Mouse (Mus musculus): ENCODE measurements around the gene Tfb2m.

Gene Tfb2m

DNA sequence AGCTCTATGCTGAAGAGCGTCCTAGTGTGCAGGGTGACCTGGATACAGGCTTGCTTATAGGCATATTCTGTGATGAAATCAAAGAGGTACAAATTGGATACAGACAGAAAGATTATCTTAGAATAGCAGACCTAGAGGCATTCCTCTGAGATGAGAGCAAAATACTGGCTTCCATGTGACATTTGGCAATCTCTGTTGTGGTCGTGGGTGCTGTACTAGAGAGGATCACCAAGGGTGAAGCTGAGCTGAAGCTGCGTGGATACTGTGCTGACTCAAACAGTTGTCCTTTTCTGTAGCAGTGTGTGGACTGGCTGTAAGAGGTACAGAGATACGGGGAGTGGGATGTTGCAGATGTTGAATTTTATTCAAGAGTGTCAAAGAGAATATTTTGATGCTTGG is 7.9 kb upstream of the Tfb2m start:
- DNase-seq, result no peak

DNA sequence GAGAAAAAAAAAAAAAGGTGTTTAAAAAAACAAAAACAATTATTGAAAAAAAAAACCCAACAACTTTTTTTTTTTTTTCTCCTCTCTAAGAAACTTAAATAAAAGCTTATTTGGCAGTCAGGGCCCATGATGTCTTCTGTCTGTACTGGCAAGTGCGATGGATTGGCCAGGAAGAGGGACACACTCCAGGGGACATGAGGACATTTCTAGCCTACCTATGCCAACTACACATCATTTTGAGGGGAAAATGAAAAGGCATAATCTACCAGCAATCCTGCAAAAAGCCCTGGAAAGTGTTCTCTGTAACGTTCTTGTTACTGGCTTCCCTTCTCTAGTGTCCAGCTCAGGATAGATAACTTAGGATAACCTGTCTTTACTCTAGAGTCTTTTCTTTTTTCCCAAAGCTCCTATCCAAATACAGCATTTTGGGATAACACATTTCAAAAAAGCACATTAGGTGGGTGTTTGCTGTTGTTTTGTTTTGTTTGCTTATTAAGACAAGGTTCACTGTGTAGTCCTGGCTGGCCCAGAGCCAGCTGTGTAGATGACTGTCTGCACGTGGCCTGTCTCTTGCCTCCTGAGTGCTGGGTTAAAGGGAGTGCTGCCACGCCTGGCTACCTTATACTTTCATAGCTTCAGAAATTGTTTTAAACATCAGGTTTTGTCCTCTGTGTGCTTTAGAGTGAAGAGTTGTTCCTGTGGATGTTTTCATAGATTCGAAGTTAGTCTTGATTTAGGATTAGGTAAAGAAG is 7.3 kb upstream of the Tfb2m start:
- no peak for DNase-seq

DNA sequence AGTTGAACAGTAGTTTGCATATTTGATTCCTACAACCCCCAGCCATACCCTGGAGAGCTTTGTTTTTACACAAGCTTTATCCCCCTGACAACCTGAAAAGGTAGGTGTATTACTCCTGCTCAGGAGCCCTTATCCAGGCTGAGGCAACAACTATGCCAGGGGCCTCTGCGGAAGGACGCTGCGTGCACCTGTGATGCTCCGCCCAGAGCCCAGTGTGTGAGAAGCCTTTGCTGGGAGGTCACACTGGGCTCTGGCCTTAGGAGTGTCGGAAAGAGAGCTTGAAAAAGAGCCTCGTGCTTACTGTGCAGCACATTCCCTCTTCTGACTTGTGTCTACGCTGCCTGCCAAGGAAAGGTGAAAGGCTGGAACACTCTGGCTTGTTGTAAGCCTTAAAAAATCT is 6.7 kb upstream of the Tfb2m start:
- DNase-seq, result no peak

DNA sequence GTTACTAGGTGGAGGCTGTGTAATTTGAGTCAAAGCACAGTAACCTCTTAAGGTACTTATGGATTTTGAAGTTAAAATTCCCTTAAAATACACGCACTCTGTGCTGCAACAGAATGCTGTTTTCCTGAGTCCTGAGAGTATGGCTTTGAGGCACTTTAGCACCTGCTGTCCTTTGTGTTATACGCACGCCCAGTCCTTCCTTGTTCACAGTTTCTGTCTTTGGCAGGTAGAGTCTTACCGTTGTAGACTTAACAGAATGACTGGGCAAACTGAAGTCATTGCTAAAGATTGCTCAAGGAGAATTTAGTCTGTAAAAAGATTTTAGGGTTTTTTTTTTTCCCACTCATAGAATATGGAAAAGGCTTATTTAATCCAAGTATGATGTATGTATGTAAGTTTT is 5.9 kb upstream of the Tfb2m start:
- DNase-seq, result no peak

DNA sequence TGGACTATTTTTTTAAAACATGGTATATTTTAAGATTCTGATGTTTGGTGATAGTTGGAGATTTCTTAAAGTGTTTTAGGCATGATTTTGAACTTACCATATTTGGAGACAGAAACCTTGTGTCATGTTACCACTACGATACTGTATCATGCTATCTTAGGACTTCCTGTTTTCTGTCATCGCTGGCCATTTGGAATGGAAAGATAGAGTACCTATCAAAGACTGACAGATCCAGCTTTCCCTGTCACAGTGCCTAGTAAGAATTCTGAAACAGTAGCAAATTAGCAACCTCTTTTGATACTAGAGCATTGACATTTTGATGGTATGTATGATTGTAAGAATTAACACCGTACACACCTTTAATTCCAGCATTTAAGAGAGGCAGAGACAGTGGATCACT is 5.3 kb upstream of the Tfb2m start:
- DNase-seq, result no peak

DNA sequence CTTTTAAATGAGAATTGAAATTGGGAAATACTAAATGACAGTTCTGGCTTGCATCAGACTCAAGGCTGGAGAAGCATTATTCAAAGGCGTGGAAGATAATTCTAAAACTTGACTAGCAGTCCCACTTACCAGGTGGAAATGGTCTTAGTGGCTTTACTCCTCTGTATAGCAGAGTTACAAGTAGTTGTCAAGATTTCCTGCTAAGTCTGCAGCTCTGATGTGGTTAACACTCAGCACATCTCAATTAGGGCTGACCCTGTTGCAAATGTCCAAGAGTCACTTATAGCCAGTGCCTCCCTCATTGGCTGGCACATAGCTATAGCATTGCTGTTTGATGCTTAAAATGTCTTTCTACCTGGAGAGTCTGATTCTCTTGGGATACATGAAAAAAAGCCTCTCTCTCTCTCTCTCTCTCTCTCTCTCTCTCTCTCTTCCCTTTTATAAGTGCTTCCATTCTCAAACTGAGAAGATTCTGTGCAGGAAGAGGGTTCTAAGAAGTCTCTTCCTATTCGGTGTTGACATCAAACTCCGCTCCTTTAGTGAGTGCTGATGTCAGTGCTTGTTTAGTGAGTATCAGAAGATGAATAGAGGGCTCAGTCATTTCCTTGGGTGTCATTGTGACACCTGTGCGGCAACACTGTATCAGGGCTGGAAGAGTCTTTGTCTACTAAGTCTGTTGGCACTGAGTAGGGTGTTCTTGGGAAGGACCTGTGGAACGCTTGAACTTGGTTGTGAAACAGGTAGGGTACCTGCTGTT is 3.1 kb upstream of the Tfb2m start:
- DNase-seq, result no peak

DNA sequence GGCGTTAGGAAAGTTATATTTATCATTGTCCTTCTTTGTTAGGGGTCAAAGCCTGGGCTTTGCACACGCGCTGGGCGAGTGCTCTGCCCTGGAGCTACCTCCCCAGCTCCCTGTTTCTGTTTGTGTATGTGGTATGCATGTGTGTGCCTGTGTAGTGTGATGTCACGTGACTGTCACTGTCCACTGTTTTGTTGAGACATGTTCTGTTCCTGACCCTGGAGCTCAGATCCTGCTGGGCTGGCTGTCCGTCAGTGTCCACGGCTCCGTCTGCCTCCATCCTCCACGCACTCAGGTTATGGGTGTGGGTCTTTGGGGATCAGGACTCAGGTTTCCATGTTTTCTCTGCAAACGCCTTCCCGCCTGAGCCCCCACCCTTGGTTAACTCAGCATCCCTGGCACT is 2.2 kb upstream of the Tfb2m start:
- no peak for DNase-seq

DNA sequence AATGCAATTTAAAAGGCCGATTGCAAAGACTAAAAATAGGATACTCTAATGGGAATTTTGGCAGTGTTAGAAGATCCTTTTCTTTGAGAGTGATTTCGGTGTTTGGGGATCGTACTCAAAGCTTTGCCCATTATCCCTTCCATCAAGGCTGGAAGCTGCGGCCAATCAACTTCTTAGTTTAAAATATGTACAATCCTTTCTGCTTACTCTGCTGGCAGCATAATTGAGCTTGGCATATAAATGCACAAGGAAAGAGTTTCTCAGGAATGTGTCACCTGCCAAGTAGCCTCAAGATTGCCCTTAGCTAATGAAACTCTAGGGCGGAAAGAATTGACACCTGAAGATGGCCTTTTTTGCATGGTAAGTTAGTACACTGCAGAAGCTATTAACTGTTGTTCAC is 1.1 kb upstream of the Tfb2m start:
- DNase-seq, result no peak

DNA sequence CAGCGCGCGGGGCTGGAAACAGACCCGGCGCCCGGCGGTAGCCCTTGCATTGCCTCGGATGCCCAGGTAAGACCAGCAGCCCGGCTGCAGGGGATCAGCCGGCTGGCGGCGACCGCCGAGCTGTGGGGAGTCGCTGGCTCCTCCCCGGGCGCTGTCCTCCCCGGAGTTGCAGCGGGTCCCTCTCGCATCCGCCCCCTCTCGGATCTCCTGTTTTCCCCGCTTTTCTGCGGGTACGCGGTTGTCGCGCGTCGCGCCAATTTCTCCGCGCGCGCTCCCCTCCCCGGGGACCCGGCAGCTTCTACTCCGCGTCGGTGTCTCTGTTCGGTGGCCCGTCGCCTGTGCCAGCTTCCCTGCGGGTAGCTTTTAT is 467 bp upstream of the Tfb2m start:
- DNase-seq, result no peak

DNA sequence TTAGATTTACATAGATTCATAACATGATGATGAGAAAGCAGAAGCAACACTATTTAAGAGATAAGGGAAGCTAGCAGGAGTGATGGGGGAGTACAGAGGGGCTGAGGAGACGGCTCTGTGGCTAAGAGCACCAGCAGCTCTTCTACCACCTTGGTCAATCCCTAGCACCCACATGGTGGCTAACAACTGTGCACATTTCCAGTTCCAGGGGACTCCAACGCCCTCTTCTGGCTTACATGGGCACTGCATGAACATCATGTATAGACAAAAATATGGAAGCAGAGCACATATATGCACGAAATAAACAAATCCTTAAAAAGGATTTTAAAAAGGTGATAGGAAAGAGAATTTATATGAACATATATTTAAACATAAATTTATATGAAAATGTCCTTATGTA is 4.6 kb downstream of the Tfb2m start:
- no peak for DNase-seq

DNA sequence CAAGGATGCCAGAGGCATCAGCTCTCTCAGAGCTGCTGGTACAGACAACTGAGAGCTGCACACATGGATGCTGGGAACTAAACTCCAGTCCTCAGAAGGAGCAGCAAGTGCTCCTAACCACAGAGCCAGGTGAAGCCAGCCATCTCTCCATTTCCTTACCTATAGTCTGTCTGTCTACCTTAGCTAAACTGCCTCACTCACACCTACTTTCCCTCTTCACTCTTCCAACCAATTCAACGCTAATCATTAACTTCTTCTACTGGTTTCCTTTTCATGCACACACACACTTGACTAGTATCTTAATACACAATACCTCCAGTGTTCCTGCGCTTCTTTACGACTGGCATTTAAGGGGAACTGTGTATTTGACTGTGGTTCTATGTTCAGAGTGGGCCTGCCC is 6.2 kb downstream of the Tfb2m start:
- no peak for DNase-seq

DNA sequence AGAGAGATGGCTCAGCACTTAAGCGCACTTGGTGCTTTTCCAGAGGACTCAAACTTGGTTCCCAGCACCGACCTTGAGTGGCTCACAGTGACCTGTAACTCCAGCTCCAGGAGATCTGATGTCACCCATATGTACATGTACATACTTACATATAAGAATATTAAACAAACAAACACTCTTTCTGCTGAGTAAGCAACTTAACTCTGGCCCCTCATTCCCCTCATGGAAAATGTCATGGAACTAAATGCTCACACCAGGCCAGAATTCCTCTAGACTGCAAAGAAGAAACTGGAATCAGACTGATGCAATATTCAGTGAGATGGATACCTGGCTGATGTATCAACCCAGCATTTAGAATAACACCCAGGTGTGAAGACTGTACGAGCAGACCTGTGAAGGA is 7.0 kb downstream of the Tfb2m start:
- no peak for DNase-seq

DNA sequence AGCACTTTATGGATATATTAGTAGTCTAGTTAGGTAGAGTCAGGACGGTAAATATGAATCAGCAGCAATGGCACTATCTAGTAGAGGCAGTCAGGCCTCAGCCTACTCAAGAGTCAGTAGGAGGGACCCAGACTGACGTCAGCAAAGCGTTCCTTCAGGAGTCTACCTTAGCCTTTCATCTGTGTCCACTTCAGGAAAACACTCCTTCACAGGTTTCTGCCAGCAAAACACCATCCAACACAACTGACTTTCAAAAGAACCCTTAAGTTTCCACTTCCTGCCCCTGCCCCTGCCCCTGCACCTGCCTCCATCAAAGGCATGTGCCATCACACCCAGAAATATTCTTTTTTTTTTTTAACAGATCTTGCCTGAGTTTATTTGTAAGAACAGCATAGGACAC is 26.2 kb downstream of the Tfb2m start:
- DNase-seq, result no peak

DNA sequence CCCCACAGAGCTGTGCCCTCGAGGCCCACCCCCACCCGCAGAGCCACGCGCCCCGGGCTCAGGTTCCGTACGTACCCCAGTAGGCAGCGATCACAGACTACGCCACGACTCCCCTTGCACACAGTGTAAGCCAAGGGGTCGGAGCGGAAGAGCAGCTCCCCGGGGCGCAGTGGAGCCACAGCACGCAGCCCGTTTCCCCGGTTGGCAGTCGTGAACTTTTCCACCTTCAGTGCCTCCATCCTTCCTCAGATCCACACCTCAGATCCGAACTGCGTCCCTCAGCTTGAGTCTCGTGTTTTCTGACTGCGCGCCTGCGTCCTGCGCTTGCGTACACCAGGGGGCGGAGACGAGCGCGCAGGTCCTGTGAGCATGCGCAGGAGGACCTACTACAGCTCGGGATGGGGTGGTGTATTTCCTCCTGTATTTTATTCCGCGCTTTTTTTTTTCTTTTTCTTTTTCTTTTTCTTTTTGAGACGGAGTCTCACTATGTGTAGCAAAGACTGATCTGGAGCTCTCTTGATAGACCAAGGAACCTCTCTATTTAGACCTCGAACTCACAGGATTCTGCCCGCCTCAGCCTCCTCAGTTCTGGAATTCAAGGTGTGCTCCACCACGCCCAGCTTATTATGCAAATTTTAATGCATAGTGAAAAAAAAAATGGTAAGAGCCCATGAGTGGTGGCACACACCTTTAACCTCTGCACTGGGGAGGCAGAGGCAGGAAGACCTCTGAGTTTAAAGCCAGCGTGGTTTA is 28.2 kb downstream of the Tfb2m start, which contains the start of gene Smyd3:
Smyd3 (minus strand) TSS at position 329 of the 753 bp plus-strand sequence.
- peak; percentile 84 for DNase-seq

DNA sequence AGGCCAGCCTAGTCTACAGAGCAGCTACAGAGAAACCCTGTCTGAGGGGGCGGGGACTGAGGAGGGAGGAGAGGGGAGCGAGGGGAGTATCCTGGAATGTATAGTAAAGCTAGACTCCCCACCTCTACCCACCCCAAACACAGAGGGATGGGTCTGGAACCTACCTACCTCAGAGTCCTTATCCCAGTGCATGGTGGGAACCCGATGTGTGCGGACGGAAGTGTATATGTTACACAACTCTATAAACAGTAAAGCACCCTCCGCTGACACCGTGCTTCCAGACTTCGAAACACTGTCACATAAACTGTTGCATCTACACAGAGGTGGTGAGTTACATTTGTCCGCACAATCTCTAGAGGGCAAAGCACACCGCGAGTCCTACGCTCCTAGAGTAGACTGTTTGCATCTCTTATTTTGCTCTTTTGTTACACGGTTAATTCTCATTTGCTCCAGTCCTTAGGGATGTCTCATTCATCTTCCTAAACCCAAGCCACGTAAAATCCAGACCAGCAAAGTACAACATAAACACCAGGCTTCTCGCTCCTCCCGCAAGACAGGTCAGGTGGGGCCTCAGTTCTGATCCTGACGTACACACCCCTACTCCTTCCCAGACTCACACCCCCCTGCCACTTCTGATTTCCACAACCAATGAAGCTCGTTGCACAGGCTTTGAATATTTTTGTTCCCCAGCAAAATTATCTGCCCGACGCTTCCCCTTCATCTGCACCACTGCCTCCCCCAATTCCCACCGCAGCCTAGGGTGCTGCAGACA is 28.9 kb downstream of the Tfb2m start:
- peak; percentile 7 for DNase-seq

DNA sequence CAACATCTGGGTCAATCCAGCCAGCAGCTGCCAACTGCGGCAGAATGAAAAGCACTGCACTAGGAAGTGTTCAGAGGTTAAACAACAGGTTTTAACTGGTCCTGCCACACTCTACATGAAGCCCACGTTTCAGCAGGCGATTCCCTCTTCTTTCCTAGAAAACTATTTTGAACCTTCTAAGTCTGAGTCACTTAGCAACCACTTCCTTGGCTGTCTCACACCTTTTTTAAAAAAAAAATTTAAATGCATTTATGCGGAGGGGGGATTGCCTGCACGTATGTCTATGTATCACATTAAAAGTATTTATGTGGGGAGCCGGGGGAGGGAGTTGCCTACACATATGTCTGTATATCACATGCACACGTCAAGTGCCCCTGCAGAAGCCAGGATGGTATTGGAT is 34.2 kb downstream of the Tfb2m start:
- DNase-seq, result no peak

DNA sequence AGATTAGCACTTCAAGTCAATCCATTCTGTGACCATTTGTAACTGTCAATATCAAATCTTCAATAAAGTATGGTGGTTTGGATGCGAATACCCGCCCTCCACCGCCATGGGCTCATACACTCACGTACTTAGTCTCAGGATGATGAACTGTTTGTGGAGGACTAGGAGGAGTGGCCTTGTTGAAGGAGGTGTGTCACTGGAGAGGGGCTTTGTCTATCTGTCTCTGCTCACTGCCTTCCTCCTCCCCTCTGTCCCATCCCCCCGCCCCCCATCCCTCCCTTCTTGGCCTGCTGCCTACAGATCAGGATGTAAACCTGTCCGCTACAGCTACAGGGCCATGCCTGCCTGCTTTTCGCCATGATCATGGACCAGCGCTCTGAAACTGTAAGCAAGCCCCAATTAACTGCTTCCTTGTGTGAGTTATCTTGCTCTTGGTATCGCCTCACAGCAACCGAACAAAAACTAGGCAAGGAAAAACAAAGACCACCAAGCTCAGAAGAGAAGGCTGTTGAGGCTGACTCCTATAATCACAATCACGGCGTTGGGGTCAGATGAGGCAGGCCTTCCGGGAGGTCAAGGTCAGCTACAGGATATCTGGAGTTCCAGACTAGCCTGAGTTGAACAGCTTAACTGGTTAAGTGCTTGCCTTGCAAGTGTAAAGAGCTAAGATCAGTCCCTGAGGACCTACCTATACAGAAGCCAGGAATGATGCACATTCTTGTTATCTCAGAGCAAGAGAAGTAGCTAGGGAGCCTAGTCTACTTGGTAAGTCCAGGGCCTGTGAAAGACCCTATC is 35.3 kb downstream of the Tfb2m start:
- no peak for DNase-seq

DNA sequence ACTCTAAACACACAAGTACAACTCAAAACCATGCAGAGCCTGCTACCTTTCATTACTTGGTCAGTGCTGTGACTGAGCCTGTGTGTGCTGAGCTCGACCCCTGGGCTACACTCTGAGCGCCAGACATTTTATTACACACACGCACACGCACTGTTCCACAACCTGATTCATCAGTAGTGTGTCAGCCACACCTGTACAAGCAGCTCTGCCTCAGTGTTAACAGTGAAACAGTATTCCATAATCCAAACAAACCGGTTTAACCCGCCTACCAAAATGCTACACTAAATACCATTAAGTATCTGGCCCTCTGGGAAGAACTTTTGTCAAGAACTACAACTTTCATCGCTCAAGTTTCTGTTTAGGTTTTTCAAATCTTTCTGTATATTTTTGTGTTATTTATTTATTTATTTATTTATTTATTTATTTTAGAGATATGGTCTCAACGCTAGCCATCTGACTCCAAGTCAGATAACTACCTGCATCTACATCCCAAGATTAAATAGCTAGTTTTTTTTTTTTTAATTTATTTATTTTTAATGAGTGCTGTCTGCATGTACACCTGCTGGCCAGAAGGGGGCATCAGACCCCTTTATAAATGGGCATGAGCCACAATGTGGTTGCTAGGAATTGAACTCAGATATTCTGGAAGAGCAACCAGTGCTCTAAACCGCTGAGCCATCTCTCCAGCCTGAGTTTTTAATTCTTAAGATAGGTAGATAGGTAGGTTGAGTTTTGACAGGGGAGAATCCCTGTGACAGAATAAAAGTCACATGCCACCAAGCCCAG is 39.3 kb downstream of the Tfb2m start:
- DNase-seq, result peak; percentile 49

DNA sequence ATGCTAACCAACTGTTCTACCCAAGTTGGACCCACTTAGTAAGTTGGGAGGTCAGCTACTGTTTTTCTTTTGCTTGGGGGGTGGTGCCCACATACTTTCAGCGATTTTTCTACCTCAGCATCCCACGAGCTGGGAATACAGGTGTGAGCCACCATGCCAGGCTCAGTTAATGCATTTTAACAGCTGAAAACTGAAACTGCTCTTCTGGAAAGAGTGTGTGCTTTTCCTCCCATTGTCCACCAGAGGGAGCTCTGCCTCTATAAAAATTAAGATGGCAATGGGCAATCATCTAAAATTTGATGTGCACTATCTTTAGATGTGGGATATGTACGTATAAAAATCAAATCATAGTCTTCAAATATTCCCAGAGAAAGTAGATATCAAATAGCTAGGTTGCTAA is 43.5 kb downstream of the Tfb2m start:
- peak; percentile 21 for DNase-seq

DNA sequence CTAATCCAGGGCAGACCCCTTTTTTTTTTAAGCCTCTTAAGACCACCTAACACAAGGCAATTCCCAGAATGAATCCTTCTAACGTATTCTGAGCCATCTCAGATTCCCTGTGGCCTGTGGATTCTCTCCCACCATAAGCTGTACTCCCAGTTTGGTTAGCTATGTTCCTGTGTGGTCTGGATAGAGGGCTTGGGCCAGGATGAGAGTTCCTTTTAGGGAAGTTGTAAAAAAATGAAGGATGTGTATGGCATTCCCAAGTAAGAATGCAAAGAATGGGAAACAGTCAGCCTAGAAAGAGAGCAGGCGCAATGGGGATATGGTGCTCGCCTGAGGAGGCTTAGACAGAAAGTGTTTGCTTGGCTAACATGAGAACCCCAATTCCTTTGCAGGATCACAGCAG is 46.8 kb downstream of the Tfb2m start:
- DNase-seq, result no peak

DNA sequence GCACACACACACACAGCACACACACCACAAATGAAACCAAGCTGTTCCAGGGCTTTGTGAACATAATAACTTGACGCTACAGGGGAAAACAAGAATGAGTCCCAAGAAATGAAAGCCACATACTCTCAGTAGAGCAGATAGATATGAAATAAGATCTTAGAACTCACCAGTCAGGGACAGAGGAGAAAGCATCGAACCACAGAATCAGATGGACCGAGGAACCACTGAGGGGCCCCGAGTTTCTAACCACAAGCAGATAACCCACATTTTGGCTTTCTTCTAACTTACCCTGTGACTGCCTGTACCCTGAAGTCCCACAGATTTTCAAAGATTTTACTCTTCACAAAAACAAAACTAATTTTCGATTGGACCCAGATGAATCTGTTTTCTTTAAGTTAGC is 53.2 kb downstream of the Tfb2m start:
- DNase-seq, result no peak

DNA sequence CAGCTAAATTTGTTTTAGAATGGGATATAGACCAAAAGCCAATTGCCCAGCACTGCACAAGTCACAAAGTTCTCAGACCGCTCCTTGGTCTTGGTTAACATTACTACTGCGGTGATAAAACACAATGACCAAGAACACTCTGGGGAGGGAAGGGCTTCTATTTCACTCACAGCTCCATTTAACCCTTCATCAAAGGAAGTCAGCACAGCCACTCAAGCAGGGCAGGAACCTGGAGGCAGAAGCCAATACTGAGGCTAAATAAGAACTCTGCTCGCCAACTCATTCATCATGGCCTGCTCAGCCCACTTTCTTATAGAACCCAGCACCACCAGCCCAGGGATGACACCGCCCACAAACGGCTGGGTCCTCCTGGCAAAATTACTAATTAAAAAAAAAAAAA is 57.5 kb downstream of the Tfb2m start:
- DNase-seq, result no peak
